Mouse (Mus musculus): ENCODE measurements around the gene A4gnt. TPM values are rescaled to one million over a fixed set of nuclear protein-coding genes. Genes with fewer than 3 reads are reported as not detected.

A4gnt gene
- polyA plus RNA-seq, 2 experiments: not detected

GRCm38 (mm10) chr9:99632264-99632663 lies 20.0 kb downstream of the A4gnt start:
- Histone ChIP-seq H3K9me3 (ENCODE audit: control insufficient read depth, low read length) (no peaks in the 10 kb centered on the region), H3K27ac (replicated peaks; ENCODE audit: low read depth, low read length) (no peak overlapping the region), H3K36me3 (ENCODE audit: control insufficient read depth, insufficient read depth, low read length) (peaks cover 50% of the 10 kb centered on the region), H3K9ac (ENCODE audit: low read depth, low read length, severe bottlenecking) (no peak overlapping the region), H3K4me1 (ENCODE audit: control insufficient read depth, insufficient read depth, low read length) (peaks cover 20% of the 10 kb centered on the region), H3K4me3 (replicated peaks; ENCODE audit: low read length) (no peak overlapping the region), H3K4me2 (replicated peaks; ENCODE audit: low read depth, low read length, severe bottlenecking) (no peak overlapping the region; the same call in 1 of the 2 replicates), H3K27me3 (ENCODE audit: control insufficient read depth, insufficient read depth, low read length) (no peaks in the 10 kb centered on the region)
- ATAC-seq (ENCODE audit: low FRiP score, low read depth) (no peak), DNase-seq (ENCODE audit: low spot score) (peak; percentile 11)
- WGBS: 67% methylated on average over 8 of the region's 8 CpGs
- no peak for TF ChIP-seq POLR2A (IDR thresholded peaks at IDR 0.05; ENCODE audit: borderline replicate concordance, extremely low read depth, insufficient read depth, insufficient read length)

GRCm38 (mm10) chr9:99636776-99637175 lies 24.5 kb downstream of the A4gnt start:
- H3K9ac ChIP-seq (ENCODE audit: low read depth, low read length, severe bottlenecking): no peak overlapping the region
- no peak for TF ChIP-seq POLR2A (IDR thresholded peaks at IDR 0.05; ENCODE audit: borderline replicate concordance, extremely low read depth, insufficient read depth, insufficient read length)
- H3K4me1 ChIP-seq (ENCODE audit: control insufficient read depth, insufficient read depth, low read length): peaks cover 4% of the 10 kb centered on the region; the same call in 1 of the 2 replicates
- WGBS: 96% methylated on average over 1 of the region's 1 CpGs
- no peak overlapping the region for H3K27ac ChIP-seq (replicated peaks; ENCODE audit: low read depth, low read length)
- DNase-seq (ENCODE audit: low spot score): no peak
- H3K27me3 ChIP-seq (ENCODE audit: control insufficient read depth, insufficient read depth, low read length): no peaks in the 10 kb centered on the region
- H3K4me2 ChIP-seq (replicated peaks; ENCODE audit: low read depth, low read length, severe bottlenecking): no peak overlapping the region
- no peak overlapping the region for H3K4me3 ChIP-seq (replicated peaks; ENCODE audit: low read length)
- H3K36me3 ChIP-seq (ENCODE audit: control insufficient read depth, insufficient read depth, low read length): peaks cover 88% of the 10 kb centered on the region
- ATAC-seq (ENCODE audit: low FRiP score, low read depth): 0 out of 2 replicates have a peak, but pooled peaks have one; percentile 50
- no peaks in the 10 kb centered on the region for H3K9me3 ChIP-seq (ENCODE audit: control insufficient read depth, low read length)

- Histone ChIP-seq H3K4me1 (ENCODE audit: control insufficient read depth, insufficient read depth, low read length) (peaks cover under 1% of the 10 kb centered on the region; the same call in 1 of the 2 replicates), H3K4me2 (replicated peaks; ENCODE audit: low read depth, low read length, severe bottlenecking) (no peak overlapping the region), H3K36me3 (ENCODE audit: control insufficient read depth, insufficient read depth, low read length) (peaks cover 89% of the 10 kb centered on the region), H3K4me3 (replicated peaks; ENCODE audit: low read length) (no peak overlapping the region), H3K9ac (ENCODE audit: low read depth, low read length, severe bottlenecking) (no peak overlapping the region), H3K9me3 (ENCODE audit: control insufficient read depth, low read length) (no peaks in the 10 kb centered on the region), H3K27me3 (ENCODE audit: control insufficient read depth, insufficient read depth, low read length) (no peaks in the 10 kb centered on the region), H3K27ac (replicated peaks; ENCODE audit: low read depth, low read length) (no peak overlapping the region)
- WGBS: 94% methylated on average over 17 of the region's 17 CpGs
- TF ChIP-seq POLR2A (IDR thresholded peaks at IDR 0.05; ENCODE audit: borderline replicate concordance, extremely low read depth, insufficient read depth, insufficient read length): no peak
- ATAC-seq (ENCODE audit: low FRiP score, low read depth) (no peak), DNase-seq (ENCODE audit: low spot score) (no peak)
Observed at GRCm38 (mm10) chr9:99637227-99637626, 24.9 kb downstream of the A4gnt start.

GRCm38 (mm10) chr9:99637736-99638135 lies 25.4 kb downstream of the A4gnt start:
- WGBS: 96% methylated on average over 13 of the region's 13 CpGs

GRCm38 (mm10) chr9:99639957-99640356 lies 27.7 kb downstream of the A4gnt start:
- peaks cover 86% of the 10 kb centered on the region for H3K36me3 ChIP-seq (ENCODE audit: control insufficient read depth, insufficient read depth, low read length)
- ATAC-seq (ENCODE audit: low FRiP score, low read depth): no peak
- 89% methylated on average over 5 of the region's 5 CpGs for WGBS
- DNase-seq (ENCODE audit: low spot score): no peak
- no peak overlapping the region for H3K27ac ChIP-seq (replicated peaks; ENCODE audit: low read depth, low read length)
- no peak overlapping the region for H3K9ac ChIP-seq (ENCODE audit: low read depth, low read length, severe bottlenecking)
- no peak overlapping the region for H3K4me3 ChIP-seq (replicated peaks; ENCODE audit: low read length)
- H3K4me1 ChIP-seq (ENCODE audit: control insufficient read depth, insufficient read depth, low read length): no peaks in the 10 kb centered on the region
- H3K4me2 ChIP-seq (replicated peaks; ENCODE audit: low read depth, low read length, severe bottlenecking): no peak overlapping the region
- no peak for TF ChIP-seq POLR2A (IDR thresholded peaks at IDR 0.05; ENCODE audit: borderline replicate concordance, extremely low read depth, insufficient read depth, insufficient read length)
- no peaks in the 10 kb centered on the region for H3K27me3 ChIP-seq (ENCODE audit: control insufficient read depth, insufficient read depth, low read length)
- H3K9me3 ChIP-seq (ENCODE audit: control insufficient read depth, low read length): no peaks in the 10 kb centered on the region

More at GRCm38 (mm10) chr9:99637736-99638135, 25.4 kb downstream of the A4gnt start:
- H3K9me3 ChIP-seq (ENCODE audit: control insufficient read depth, low read length): no peaks in the 10 kb centered on the region
- no peak overlapping the region for H3K27ac ChIP-seq (replicated peaks; ENCODE audit: low read depth, low read length)
- H3K36me3 ChIP-seq (ENCODE audit: control insufficient read depth, insufficient read depth, low read length): peaks cover 89% of the 10 kb centered on the region
- H3K4me2 ChIP-seq (replicated peaks; ENCODE audit: low read depth, low read length, severe bottlenecking): no peak overlapping the region
- no peak overlapping the region for H3K4me3 ChIP-seq (replicated peaks; ENCODE audit: low read length)
- H3K27me3 ChIP-seq (ENCODE audit: control insufficient read depth, insufficient read depth, low read length): no peaks in the 10 kb centered on the region
- H3K4me1 ChIP-seq (ENCODE audit: control insufficient read depth, insufficient read depth, low read length): no peaks in the 10 kb centered on the region
- DNase-seq (ENCODE audit: low spot score): no peak
- no peak overlapping the region for H3K9ac ChIP-seq (ENCODE audit: low read depth, low read length, severe bottlenecking)
- no peak for TF ChIP-seq POLR2A (IDR thresholded peaks at IDR 0.05; ENCODE audit: borderline replicate concordance, extremely low read depth, insufficient read depth, insufficient read length)
- ATAC-seq (ENCODE audit: low FRiP score, low read depth): no peak

- Histone ChIP-seq H3K27ac (replicated peaks; ENCODE audit: low read depth, low read length) (no peak overlapping the region), H3K9me3 (ENCODE audit: control insufficient read depth, low read length) (no peaks in the 10 kb centered on the region), H3K4me2 (replicated peaks; ENCODE audit: low read depth, low read length, severe bottlenecking) (no peak overlapping the region), H3K27me3 (ENCODE audit: control insufficient read depth, insufficient read depth, low read length) (no peaks in the 10 kb centered on the region), H3K4me3 (replicated peaks; ENCODE audit: low read length) (no peak overlapping the region), H3K36me3 (ENCODE audit: control insufficient read depth, insufficient read depth, low read length) (peaks cover 85% of the 10 kb centered on the region), H3K4me1 (ENCODE audit: control insufficient read depth, insufficient read depth, low read length) (no peaks in the 10 kb centered on the region), H3K9ac (ENCODE audit: low read depth, low read length, severe bottlenecking) (no peak overlapping the region)
- DNase-seq (ENCODE audit: low spot score) (no peak), ATAC-seq (ENCODE audit: low FRiP score, low read depth) (no peak)
- no peak for TF ChIP-seq POLR2A (IDR thresholded peaks at IDR 0.05; ENCODE audit: borderline replicate concordance, extremely low read depth, insufficient read depth, insufficient read length)
- 85% methylated on average over 6 of the region's 6 CpGs for WGBS
Observed at GRCm38 (mm10) chr9:99645416-99645815, 33.1 kb downstream of the A4gnt start.

All from limb, embryonic 14.5 days (tissue).